In the genomic region with DNA sequence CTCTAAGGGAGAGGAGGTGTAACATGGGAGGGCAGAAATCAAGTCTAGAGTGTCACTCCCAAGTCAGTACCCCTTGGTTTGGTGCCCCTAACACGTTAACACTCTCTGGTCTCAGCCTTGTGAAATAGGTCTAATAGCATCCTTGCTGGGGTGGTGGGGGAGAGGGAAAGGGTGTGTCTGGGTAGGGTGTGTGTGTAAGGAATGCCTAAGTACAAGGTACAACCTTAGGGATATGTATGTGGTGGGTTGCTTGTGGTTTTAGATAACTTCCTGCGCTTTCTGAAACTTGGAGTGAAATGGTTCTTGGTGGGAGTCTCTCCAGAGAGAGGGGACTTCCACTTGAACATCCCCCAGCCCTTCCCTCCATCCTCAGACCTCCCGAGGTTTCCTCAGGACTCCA, we compare ENCODE assay signal across 9 mouse cellular contexts. TPM values are rescaled to one million over a fixed set of nuclear protein-coding genes. Genes with fewer than 3 reads are reported as not detected.
DNase-seq lines count a peak whose midpoint lies in the region; ATAC-seq and TF ChIP-seq lines count a peak whose summit lies in the region.
"Had no signal": no experiment of that assay in that cellular context is flagged by ENCODE, and none has a peak within 500 bp of the region (broad histone marks: within the 10 kb centered on the region; RNA-seq: fewer than 3 reads in every experiment).

No protein-coding gene starts in this region.

- H3K9ac ChIP-seq in hindbrain, embryonic 11.5 days (ENCODE audit: low read depth, low read length), result no peak overlapping the region
- no peak overlapping the region for H3K9ac ChIP-seq in liver, postnatal 0 days (replicated peaks)

- peak overlapping the region; percentile 97 for H3K27ac ChIP-seq in heart, embryonic 10.5 days
- no peak overlapping the region for H3K27ac ChIP-seq in hindbrain, embryonic 11.5 days (ENCODE audit: low read depth, low read length)
- H3K27ac ChIP-seq in liver, postnatal 0 days (ENCODE audit: low read depth), result no peak overlapping the region

- WGBS in heart, embryonic 10.5 days, result 39% methylated on average over 3 of the region's 3 CpGs
- WGBS in hindbrain, embryonic 11.5 days, result 64% methylated on average over 3 of the region's 3 CpGs
- 58% methylated on average over 3 of the region's 3 CpGs for WGBS in liver, postnatal 0 days (ENCODE audit: insufficient replicate concordance)

- TF ChIP-seq EP300 in liver, postnatal 0 days (IDR thresholded peaks at IDR 0.05; ENCODE audit: low read depth), result no peak

- H3K4me1 ChIP-seq in heart, embryonic 10.5 days, result peaks cover 53% of the 10 kb centered on the region
- H3K4me1 ChIP-seq in E14TG2a.4 (replicated peaks; ENCODE audit: low read depth, low read length), result peaks cover 71% of the 10 kb centered on the region
- no peaks in the 10 kb centered on the region for H3K4me1 ChIP-seq in hindbrain, embryonic 11.5 days (replicated peaks; ENCODE audit: control insufficient read depth, insufficient read depth, low read length)
- H3K4me1 ChIP-seq in liver, postnatal 0 days (ENCODE audit: insufficient read depth), result no peaks in the 10 kb centered on the region; the same call in 1 of the 2 replicates

- TF ChIP-seq CTCF in E14TG2a.4 (conservative IDR thresholded peaks at IDR 0.05; ENCODE audit: low read length), result no peak
- no peak for TF ChIP-seq CTCF in liver, postnatal 0 days (IDR thresholded peaks at IDR 0.05; ENCODE audit: low read depth)

- no peak for ATAC-seq in hindbrain, embryonic 11.5 days (ENCODE audit: low FRiP score)
- ATAC-seq in liver, postnatal 0 days, result no peak

- intact Hi-C loops in heart, postnatal 25 days (cut with DNase I), result no loop called here

- H3K9me3 ChIP-seq in heart, embryonic 10.5 days, result peaks cover 4% of the 10 kb centered on the region; the same call in 1 of the 2 replicates
- H3K9me3 ChIP-seq in E14TG2a.4 (ENCODE audit: low read length), result peaks cover 20% of the 10 kb centered on the region
- H3K9me3 ChIP-seq in hindbrain, embryonic 11.5 days (ENCODE audit: control insufficient read depth, low read length), result no peaks in the 10 kb centered on the region; the same call in 1 of the 2 replicates
- H3K9me3 ChIP-seq in liver, postnatal 0 days (ENCODE audit: low read length), result no peaks in the 10 kb centered on the region

- peak overlapping the region; percentile 83 for H3K4me3 ChIP-seq in heart, embryonic 10.5 days
- peak overlapping the region; percentile 95 for H3K4me3 ChIP-seq in E14TG2a.4 (replicated peaks; ENCODE audit: low read length)
- H3K4me3 ChIP-seq in hindbrain, embryonic 11.5 days (ENCODE audit: low read depth, low read length), result 0 out of 2 replicates have a peak overlapping the region, but pooled peaks have one; percentile 12
- H3K4me3 ChIP-seq in liver, postnatal 0 days (ENCODE audit: low read depth, low read length), result no peak overlapping the region; the same call in 1 of the 2 replicates

- H3K27me3 ChIP-seq in heart, embryonic 10.5 days (ENCODE audit: insufficient read depth, poor library complexity, severe bottlenecking), result no peaks in the 10 kb centered on the region
- no peaks in the 10 kb centered on the region for H3K27me3 ChIP-seq in E14TG2a.4 (ENCODE audit: insufficient read depth, low read length)
- no peaks in the 10 kb centered on the region for H3K27me3 ChIP-seq in hindbrain, embryonic 11.5 days (ENCODE audit: control insufficient read depth, insufficient read depth, low read length)
- H3K27me3 ChIP-seq in liver, postnatal 0 days (ENCODE audit: insufficient read depth, low read length), result no peaks in the 10 kb centered on the region

- H3K4me2 ChIP-seq in hindbrain, embryonic 11.5 days (replicated peaks; ENCODE audit: low read depth, low read length), result peak overlapping the region; percentile 87; the same call in 1 of the 2 replicates
- H3K4me2 ChIP-seq in liver, postnatal 0 days (ENCODE audit: low read depth, low read length), result peak overlapping the region; percentile 94

- peaks cover 5% of the 10 kb centered on the region; the same call in 1 of the 2 replicates for H3K36me3 ChIP-seq in heart, embryonic 10.5 days
- peaks cover 39% of the 10 kb centered on the region for H3K36me3 ChIP-seq in E14TG2a.4 (ENCODE audit: insufficient read depth, low read length)
- no peaks in the 10 kb centered on the region for H3K36me3 ChIP-seq in hindbrain, embryonic 11.5 days (ENCODE audit: control insufficient read depth, insufficient read depth, low read length)
- no peaks in the 10 kb centered on the region for H3K36me3 ChIP-seq in liver, postnatal 0 days (replicated peaks; ENCODE audit: insufficient read depth, low read length)

- DNase-seq in heart, embryonic 10.5 days (ENCODE audit: low spot score), result no peak
- no peak for DNase-seq in heart, postnatal 25 days (ENCODE audit: low spot score)
- no peak for DNase-seq in hindbrain, embryonic 11.5 days (ENCODE audit: low spot score)
- no peak for DNase-seq in liver, postnatal 0 days
- no peak for DNase-seq in urinary bladder, adult 2 months (ENCODE audit: low spot score)
- DNase-seq in left cerebral cortex, adult 18-20 months (ENCODE audit: low spot score in 2 of 2), result no peak
- no peak for DNase-seq in layer of hippocampus, adult 18-20 months (ENCODE audit: low spot score in 2 of 2)
- DNase-seq: cerebellum, adult 11-12 months had no signal

RNA-seq across cellular contexts. Expression of gene Csrp2, which starts 2.3 kb away (rescaled TPM):
- 400 and 430 TPM in 2 replicates for polyA plus RNA-seq in heart, embryonic 10.5 days (2016; fragmentation: Nextera tagmentation; extraction: Ambion mirVana)
- 10 to 100 TPM; 54.6 to 60.7 TPM for total RNA-seq in heart, postnatal 25 days (2021)
- polyA plus RNA-seq in hindbrain, embryonic 11.5 days (2014; fragmentation: Nextera tagmentation; extraction: Ambion mirVana), result 150 and 156 TPM in 2 replicates
- 19.2 and 21.2 TPM in 2 replicates for polyA plus RNA-seq in liver, postnatal 0 days (2015; fragmentation: Nextera tagmentation; extraction: Ambion mirVana)
- polyA plus RNA-seq in urinary bladder, adult 2 months (2012; rRNA removed), result 370 and 450 TPM in 2 replicates
- total RNA-seq in left cerebral cortex, adult 18-20 months (2021), result 1 to 10 TPM; 6.4 to 8.6 TPM
- total RNA-seq in layer of hippocampus, adult 18-20 months (2021), result 10 to 100 TPM; 15.0 to 16.5 TPM
